Mouse (Mus musculus): ENCODE measurements around the gene Atxn10.

DNA sequence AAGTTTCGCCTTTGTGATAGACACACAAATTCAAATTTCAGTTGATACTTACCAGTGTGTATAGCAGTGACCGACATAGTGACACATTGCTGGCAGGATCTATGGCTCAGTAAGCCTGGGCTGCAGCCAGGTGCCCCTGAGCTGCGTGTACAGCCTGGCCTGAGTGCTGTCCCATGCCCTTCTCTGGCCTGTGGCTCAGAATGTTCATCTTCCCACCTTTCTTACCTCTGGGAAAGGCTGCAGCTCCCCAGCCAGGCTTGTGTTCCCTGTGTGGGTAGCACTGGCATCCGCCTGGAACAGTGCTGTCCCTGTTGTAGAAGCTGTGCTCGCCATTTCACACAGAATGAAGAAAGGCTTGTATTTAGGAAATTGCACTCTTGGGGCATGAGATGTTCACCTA lies 72.7 kb downstream of the Atxn10 start:
- TF ChIP-seq POLR2A (IDR thresholded peaks at IDR 0.05; ENCODE audit: borderline replicate concordance, insufficient read depth, low read length) (no peak), CTCF (IDR thresholded peaks at IDR 0.05; ENCODE audit: borderline replicate concordance, insufficient read depth, low read depth, low read length) (no peak)

Measured in cerebellum, adult 2 months (tissue).